Mouse (Mus musculus): ENCODE measurements at regions not wholly inside any gene's neighbourhood (a gene's known extent, or its start where the extent isn't known, plus 50 kb on each side); places are given as distances from the start of the nearest gene placed in this dataset.

DNA sequence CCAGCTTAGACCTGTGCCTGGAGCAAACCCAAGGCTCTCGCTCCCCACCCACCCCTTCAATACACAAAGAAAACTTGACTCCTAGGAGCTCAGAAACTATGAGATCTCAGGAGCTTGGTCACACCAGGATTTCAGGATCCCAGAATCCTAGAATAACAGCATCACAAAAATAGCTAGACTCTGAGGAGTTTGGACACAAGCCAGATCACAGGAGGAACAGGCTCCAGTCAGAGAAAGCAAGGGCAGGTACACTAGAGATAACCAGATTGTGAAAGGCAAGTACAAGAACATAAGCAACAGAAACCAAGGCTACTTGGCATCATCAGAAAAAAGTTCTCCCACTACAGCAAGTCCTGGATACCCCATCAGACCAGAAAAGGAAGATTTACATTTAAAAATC lies 221.5 kb downstream of the Epha7 start:
- H3K9ac ChIP-seq, result no peak overlapping the region
- no peak overlapping the region for H3K4me3 ChIP-seq (ENCODE audit: low read depth, low read length)
- H3K4me2 ChIP-seq, result no peak overlapping the region
- H3K27me3 ChIP-seq (ENCODE audit: insufficient read depth, low read length), result no peaks in the 10 kb centered on the region
- 76% methylated on average over 1 of the region's 1 CpGs for WGBS
- DNase-seq (no peak), ATAC-seq (ENCODE audit: insufficient read depth) (no peak)
- no peak for TF ChIP-seq CTCF (IDR thresholded peaks at IDR 0.05; ENCODE audit: low read depth)
- no peaks in the 10 kb centered on the region for H3K4me1 ChIP-seq (ENCODE audit: insufficient read depth)
- H3K9me3 ChIP-seq (ENCODE audit: low read depth, low read length), result no peaks in the 10 kb centered on the region
- no peaks in the 10 kb centered on the region for H3K36me3 ChIP-seq (ENCODE audit: insufficient read depth)
- H3K27ac ChIP-seq (ENCODE audit: low read depth), result no peak overlapping the region

DNA sequence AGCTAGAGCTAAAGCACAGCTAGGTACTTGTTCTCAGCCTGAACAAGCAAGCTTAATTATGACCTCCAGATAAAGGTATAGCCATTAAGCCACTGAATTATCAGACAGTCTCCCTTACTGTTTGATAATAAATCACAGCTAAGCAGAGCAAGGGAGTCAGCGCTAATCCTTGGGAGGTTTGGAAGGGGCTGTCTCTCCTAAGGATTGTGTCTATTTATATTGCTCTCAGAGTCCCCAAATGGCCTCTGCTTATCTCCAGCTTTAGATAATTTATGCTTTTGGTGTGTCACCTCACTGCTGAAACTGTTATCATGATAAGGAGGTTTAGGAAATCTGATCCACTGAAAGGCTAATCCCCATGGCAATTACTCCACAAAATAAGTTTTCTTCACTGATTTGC lies 227.1 kb downstream of the Epha7 start:
- no peak overlapping the region for H3K4me3 ChIP-seq (ENCODE audit: low read depth, low read length)
- H3K27me3 ChIP-seq (ENCODE audit: insufficient read depth, low read length), result no peaks in the 10 kb centered on the region
- no peak overlapping the region for H3K9ac ChIP-seq
- no peak overlapping the region for H3K4me2 ChIP-seq
- no peak overlapping the region for H3K27ac ChIP-seq (ENCODE audit: low read depth)
- no peak for DNase-seq
- 6% methylated on average over 1 of the region's 1 CpGs for WGBS
- H3K9me3 ChIP-seq (ENCODE audit: low read depth, low read length), result no peaks in the 10 kb centered on the region
- no peak for ATAC-seq (ENCODE audit: insufficient read depth)
- no peaks in the 10 kb centered on the region for H3K4me1 ChIP-seq (ENCODE audit: insufficient read depth)
- no peaks in the 10 kb centered on the region for H3K36me3 ChIP-seq (ENCODE audit: insufficient read depth)
- no peak for TF ChIP-seq CTCF (IDR thresholded peaks at IDR 0.05; ENCODE audit: low read depth)

DNA sequence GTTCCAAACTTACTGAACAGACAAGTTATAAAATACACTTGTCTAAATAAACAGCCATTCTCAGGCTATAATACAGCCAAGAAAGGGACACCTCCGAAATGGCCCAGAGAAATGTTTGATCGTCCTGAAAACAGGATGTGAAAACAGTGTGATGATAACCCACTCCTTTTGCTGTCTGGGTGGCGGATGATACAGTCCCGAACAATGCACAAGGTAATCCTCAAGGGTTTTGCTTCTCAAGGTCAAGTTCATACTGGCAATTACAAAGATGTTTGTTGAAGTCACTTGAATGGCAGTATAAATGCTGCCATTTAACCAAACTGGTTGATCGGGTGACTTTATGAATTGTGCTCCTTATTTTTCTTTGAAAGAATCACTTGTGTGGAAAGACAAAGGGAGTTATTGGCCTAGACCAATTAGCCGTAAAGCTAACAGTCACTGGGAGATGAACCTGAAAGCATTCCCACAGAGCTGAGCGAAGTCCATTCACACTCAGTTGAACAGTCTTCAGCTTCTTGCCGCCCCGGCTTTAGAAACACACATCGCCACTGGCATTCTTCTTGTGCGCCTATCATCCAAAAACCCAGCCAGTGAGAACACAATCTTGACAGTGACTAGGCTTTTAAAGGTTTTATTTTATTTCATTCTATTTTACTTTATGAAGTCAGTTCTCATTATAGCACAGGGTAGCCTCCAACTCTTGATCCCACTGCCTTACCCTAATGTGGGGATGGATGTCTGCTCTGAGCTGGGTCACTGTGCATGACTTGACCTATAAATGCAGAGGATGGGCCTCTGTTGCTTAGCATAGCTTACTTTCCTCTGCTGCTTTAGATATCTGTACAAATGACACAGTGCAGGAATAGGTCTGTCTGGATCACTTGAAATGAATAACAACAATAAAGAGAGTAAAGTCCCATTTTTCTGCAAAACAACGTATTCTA lies 256.0 kb downstream of the Epha7 start:
- H3K9me3 ChIP-seq (ENCODE audit: low read depth, low read length), result no peaks in the 10 kb centered on the region
- H3K27ac ChIP-seq (ENCODE audit: low read depth), result no peak overlapping the region
- no peak for DNase-seq
- TF ChIP-seq CTCF (IDR thresholded peaks at IDR 0.05; ENCODE audit: low read depth), result no peak
- no peaks in the 10 kb centered on the region for H3K4me1 ChIP-seq (ENCODE audit: insufficient read depth)
- no peak overlapping the region for H3K9ac ChIP-seq
- no peaks in the 10 kb centered on the region for H3K36me3 ChIP-seq (ENCODE audit: insufficient read depth)
- H3K27me3 ChIP-seq (ENCODE audit: insufficient read depth, low read length), result no peaks in the 10 kb centered on the region
- no peak for ATAC-seq (ENCODE audit: insufficient read depth)
- 74% methylated on average over 12 of the region's 12 CpGs for WGBS
- no peak overlapping the region for H3K4me3 ChIP-seq (ENCODE audit: low read depth, low read length)
- H3K4me2 ChIP-seq, result no peak overlapping the region

DNA sequence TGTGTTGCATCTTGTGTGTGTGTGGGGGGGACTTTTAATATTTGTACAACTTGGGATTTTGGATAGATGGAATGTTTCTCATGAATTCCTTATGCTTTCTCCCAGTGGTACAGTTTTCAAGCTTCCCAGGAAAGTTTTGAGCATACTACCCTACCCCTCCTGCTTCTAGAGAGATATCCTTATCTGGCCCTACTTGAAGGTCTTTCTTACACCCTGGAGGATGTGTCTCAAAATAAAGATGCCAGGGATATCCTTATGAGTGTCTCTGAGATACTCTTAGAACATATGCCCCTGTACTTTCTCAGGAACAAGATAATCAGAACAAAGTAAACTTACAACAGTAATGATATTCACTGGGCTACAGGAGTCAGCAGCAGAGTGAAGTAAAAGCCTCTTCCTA lies 261.3 kb downstream of the Epha7 start:
- H3K9me3 ChIP-seq (ENCODE audit: low read depth, low read length), result no peaks in the 10 kb centered on the region
- no peak for DNase-seq
- H3K4me2 ChIP-seq, result no peak overlapping the region
- H3K4me3 ChIP-seq (ENCODE audit: low read depth, low read length), result no peak overlapping the region
- no peaks in the 10 kb centered on the region for H3K4me1 ChIP-seq (ENCODE audit: insufficient read depth)
- TF ChIP-seq CTCF (IDR thresholded peaks at IDR 0.05; ENCODE audit: low read depth), result no peak
- ATAC-seq (ENCODE audit: insufficient read depth), result no peak
- H3K36me3 ChIP-seq (ENCODE audit: insufficient read depth), result no peaks in the 10 kb centered on the region
- no peaks in the 10 kb centered on the region for H3K27me3 ChIP-seq (ENCODE audit: insufficient read depth, low read length)
- no peak overlapping the region for H3K9ac ChIP-seq
- H3K27ac ChIP-seq (ENCODE audit: low read depth), result no peak overlapping the region

DNA sequence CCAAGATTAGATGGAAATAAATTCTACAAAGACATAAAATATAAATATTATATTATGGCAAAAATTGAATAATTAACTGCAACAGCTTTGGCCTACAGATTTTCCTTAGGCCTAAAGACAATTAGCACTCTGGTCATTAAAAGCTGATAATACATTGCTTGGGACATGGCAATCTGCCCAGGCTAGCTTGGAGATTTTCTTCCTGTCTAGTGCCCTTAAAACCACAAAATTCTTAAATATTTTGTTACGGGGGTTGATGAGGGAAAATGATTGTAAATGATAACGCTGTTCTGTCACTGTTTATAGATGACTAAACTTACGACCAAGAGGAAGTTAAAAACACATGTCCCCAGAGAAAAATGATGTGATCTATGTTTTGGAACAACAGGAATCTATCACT lies 261.9 kb downstream of the Epha7 start:
- no peaks in the 10 kb centered on the region for H3K27me3 ChIP-seq (ENCODE audit: insufficient read depth, low read length)
- no peak for TF ChIP-seq CTCF (IDR thresholded peaks at IDR 0.05; ENCODE audit: low read depth)
- H3K9ac ChIP-seq, result no peak overlapping the region
- H3K4me3 ChIP-seq (ENCODE audit: low read depth, low read length), result no peak overlapping the region
- H3K4me1 ChIP-seq (ENCODE audit: insufficient read depth), result no peaks in the 10 kb centered on the region
- DNase-seq, result no peak
- H3K36me3 ChIP-seq (ENCODE audit: insufficient read depth), result no peaks in the 10 kb centered on the region
- 38% methylated on average over 3 of the region's 3 CpGs for WGBS
- H3K4me2 ChIP-seq, result no peak overlapping the region
- no peak overlapping the region for H3K27ac ChIP-seq (ENCODE audit: low read depth)
- no peak for ATAC-seq (ENCODE audit: insufficient read depth)
- H3K9me3 ChIP-seq (ENCODE audit: low read depth, low read length), result no peaks in the 10 kb centered on the region

DNA sequence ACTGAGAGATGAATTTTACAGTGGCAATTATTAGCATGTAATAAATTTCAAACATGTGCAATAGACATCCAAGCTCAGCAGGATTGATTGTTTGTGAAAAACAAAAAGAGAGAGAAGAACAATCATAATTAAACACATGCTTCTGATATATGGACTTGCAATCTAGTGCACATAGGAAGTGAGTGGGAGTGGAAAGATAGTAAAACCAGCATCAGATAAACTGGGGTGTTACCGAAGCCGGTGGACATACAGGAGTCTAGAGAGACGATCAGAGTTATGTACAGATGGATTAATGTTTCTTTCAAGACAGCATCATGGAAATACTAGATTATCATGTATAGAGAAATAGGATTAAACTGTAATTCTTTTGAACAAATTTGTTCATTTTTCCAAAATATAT lies 263.8 kb downstream of the Epha7 start:
- no peaks in the 10 kb centered on the region for H3K27me3 ChIP-seq (ENCODE audit: insufficient read depth, low read length)
- no peak for DNase-seq
- no peak for TF ChIP-seq CTCF (IDR thresholded peaks at IDR 0.05; ENCODE audit: low read depth)

DNA sequence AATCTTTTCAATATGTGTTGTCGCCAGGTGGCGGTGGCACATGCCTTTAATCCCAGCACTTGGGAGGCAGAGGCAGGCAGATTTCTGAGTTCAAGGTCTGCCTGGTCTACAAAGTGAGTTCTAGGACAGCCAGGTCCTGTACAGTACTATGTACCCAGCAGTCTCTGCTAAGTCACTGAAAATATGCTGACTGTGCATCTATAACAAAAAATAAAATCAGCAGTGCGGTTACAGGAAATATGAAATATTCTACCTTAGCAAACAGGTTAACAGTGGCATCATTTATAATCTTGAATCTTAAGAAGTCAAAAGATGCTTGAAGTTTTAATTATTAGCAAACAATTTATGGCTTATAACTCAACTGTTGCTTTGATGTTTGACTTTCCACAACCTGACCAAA lies 265.5 kb downstream of the Epha7 start:
- ATAC-seq (ENCODE audit: insufficient read depth), result no peak
- no peak for TF ChIP-seq CTCF (IDR thresholded peaks at IDR 0.05; ENCODE audit: low read depth)
- Histone ChIP-seq H3K9me3 (ENCODE audit: low read depth, low read length) (no peaks in the 10 kb centered on the region), H3K9ac (no peak overlapping the region), H3K27ac (ENCODE audit: low read depth) (no peak overlapping the region), H3K27me3 (ENCODE audit: insufficient read depth, low read length) (no peaks in the 10 kb centered on the region), H3K4me2 (no peak overlapping the region), H3K36me3 (ENCODE audit: insufficient read depth) (no peaks in the 10 kb centered on the region), H3K4me1 (ENCODE audit: insufficient read depth) (no peaks in the 10 kb centered on the region), H3K4me3 (ENCODE audit: low read depth, low read length) (no peak overlapping the region)
- WGBS, result 95% methylated on average over 3 of the region's 3 CpGs
- no peak for DNase-seq

More for the DNA sequence above, 263.8 kb downstream of the Epha7 start:
- H3K9me3 ChIP-seq (ENCODE audit: low read depth, low read length), result no peaks in the 10 kb centered on the region
- no peaks in the 10 kb centered on the region for H3K4me1 ChIP-seq (ENCODE audit: insufficient read depth)
- ATAC-seq (ENCODE audit: insufficient read depth), result no peak
- no peak overlapping the region for H3K27ac ChIP-seq (ENCODE audit: low read depth)
- H3K4me2 ChIP-seq, result no peak overlapping the region
- WGBS, result 72% methylated on average over 3 of the region's 3 CpGs
- H3K9ac ChIP-seq, result no peak overlapping the region
- no peak overlapping the region for H3K4me3 ChIP-seq (ENCODE audit: low read depth, low read length)
- no peaks in the 10 kb centered on the region for H3K36me3 ChIP-seq (ENCODE audit: insufficient read depth)
